Mouse (Mus musculus) hindbrain, embryonic 10.5 days (tissue): ENCODE measurements at regions not wholly inside any gene's neighbourhood (a gene's known extent, or its start where the extent isn't known, plus 50 kb on each side); places are given as distances from the start of the nearest gene placed in this dataset.
"Not testable (repeated sequence)": the region's sequence is repeated elsewhere in the genome, so short reads cannot be mapped to it uniquely, and the experiment has no call there.

Experiments used
- DNase-seq: peaks from one replicate; pipeline ENCODE4 v3.0.0-alpha.2; 2017; ENCODE audit warnings: low spot score
- H3K27ac ChIP-seq: fragments of 300-500 bp; sonication (generic); 2 replicates; pipeline ENCODE4 v1.5.1; 2016; ENCODE audit warnings: mild to moderate bottlenecking, moderate library complexity
- H3K27me3 ChIP-seq: fragments of 300-500 bp; sonication (generic); 2 replicates; pipeline ENCODE4 v1.6.1; 2016; ENCODE audit warnings: mild to moderate bottlenecking; ENCODE audit not compliant: poor library complexity, insufficient read depth, severe bottlenecking
- H3K36me3 ChIP-seq: fragments of 300-500 bp; sonication (generic); 2 replicates; pipeline ENCODE4 v1.6.1; 2016; ENCODE audit warnings: mild to moderate bottlenecking, moderate library complexity
- H3K4me1 ChIP-seq: fragments of 300-500 bp; sonication (generic); replicated peaks from 2 replicates; pipeline ENCODE4 v1.6.1; 2016; ENCODE audit warnings: mild to moderate bottlenecking
- H3K4me3 ChIP-seq: fragments of 300-500 bp; sonication (generic); 2 replicates; pipeline ENCODE4 v1.5.1; 2016; ENCODE audit warnings: mild to moderate bottlenecking, moderate library complexity
- H3K9me3 ChIP-seq: fragments of 300-500 bp; sonication (generic); 2 replicates; pipeline ENCODE4 v1.6.1; 2016; ENCODE audit warnings: mild to moderate bottlenecking, moderate library complexity
- WGBS: fragments of 180-500 bp; shearing (Covaris S2); methylation state at CpG from one replicate; pipeline ENCODE4 v1.1.7; 2016; 5-methylcytosine and 5-hydroxymethylcytosine counted together

DNA sequence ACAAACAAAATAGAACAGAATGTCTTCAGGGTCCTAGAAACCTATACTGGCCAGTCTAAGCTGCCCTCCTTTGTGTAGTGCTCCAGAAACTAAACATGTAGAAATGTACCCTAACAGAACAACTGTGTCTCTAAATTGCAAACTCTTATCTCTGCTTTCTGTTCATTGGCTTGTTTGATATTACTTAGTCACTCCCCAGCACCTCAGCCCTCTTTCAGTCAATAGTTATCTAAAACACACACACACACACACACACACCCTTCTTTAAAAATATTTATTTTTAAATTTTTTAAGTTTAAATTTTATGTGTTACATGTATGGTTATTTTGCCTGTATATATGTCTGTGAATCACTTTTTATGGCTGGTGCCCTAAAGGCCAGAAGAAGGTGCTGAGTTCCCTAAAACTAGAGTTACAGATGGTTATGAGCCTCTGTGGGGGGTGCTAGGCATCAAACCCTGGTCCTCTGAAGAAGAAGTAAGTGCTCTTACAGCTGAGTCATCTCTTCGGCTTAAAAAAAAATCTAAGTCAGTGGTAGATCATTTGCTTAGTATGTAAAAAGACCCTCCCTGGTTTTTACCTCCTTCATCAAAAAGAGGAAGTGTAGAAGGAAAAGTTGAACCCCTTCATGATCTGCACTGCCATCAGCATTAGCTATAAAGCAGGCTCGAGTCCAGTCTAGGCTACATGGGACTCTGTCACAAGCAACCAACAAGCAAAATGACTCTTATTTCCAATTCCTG is 96.6 kb upstream of the C9orf72 start:
- DNase-seq = no peak
- WGBS = 89% methylated on average over 2 of the region's 2 CpGs
- H3K4me3 ChIP-seq = no peak overlapping the region
- no peaks in the 10 kb centered on the region for H3K27me3 ChIP-seq
- no peak overlapping the region for H3K27ac ChIP-seq
- H3K4me1 ChIP-seq = no peaks in the 10 kb centered on the region
- peaks cover 2% of the 10 kb centered on the region; the same call in 1 of the 2 replicates for H3K9me3 ChIP-seq
- H3K36me3 ChIP-seq = no peaks in the 10 kb centered on the region

- Histone ChIP-seq H3K4me1 (no peaks in the 10 kb centered on the region), H3K36me3 (no peaks in the 10 kb centered on the region), H3K27ac (no peak overlapping the region), H3K9me3 (no peaks in the 10 kb centered on the region), H3K27me3 (no peaks in the 10 kb centered on the region), H3K4me3 (no peak overlapping the region)
- WGBS = 65% methylated on average over 5 of the region's 5 CpGs
- DNase-seq = peak; percentile 45
Observed at GRCm38 (mm10) chr4:35310396-35310977, 84.5 kb upstream of the C9orf72 start.

GRCm38 (mm10) chr4:35308221-35308620 is 82.2 kb upstream of the C9orf72 start:
- Histone ChIP-seq H3K36me3 (no peaks in the 10 kb centered on the region), H3K27me3 (no peaks in the 10 kb centered on the region), H3K4me3 (no peak overlapping the region), H3K9me3 (no peaks in the 10 kb centered on the region), H3K27ac (no peak overlapping the region), H3K4me1 (no peaks in the 10 kb centered on the region)
- WGBS = 69% methylated on average over 5 of the region's 5 CpGs
- DNase-seq = no peak

DNA sequence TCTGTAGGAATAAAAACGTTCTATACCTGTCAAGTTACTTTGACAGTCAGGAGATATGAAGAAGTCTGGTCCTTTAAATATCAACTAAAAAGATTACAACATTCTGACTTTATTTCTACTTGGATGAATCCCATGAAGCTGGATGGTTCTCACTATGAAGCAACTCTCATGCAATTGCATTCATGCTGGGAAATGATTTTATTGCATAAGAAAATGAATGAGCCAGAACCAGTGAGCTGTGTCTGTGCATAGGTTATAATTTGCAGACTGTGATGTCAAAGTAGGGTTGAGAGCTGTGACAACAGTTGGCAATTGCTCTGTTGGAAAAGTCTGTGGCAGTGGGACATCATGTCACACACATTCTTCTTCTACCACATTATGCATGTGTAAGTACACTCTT is 79.2 kb upstream of the C9orf72 start:
- no peaks in the 10 kb centered on the region for H3K9me3 ChIP-seq
- no peak overlapping the region for H3K27ac ChIP-seq
- no peaks in the 10 kb centered on the region for H3K27me3 ChIP-seq
- H3K4me1 ChIP-seq = no peaks in the 10 kb centered on the region
- WGBS = 75% methylated on average over 1 of the region's 1 CpGs
- no peak overlapping the region for H3K4me3 ChIP-seq
- H3K36me3 ChIP-seq = no peaks in the 10 kb centered on the region
- DNase-seq = no peak

GRCm38 (mm10) chr4:35300848-35301247 is 74.9 kb upstream of the C9orf72 start:
- 82% methylated on average over 2 of the region's 2 CpGs for WGBS

GRCm38 (mm10) chr4:35300374-35300773 is 74.4 kb upstream of the C9orf72 start:
- not testable (repeated sequence) for H3K4me3 ChIP-seq, H3K4me1 ChIP-seq, H3K27me3 ChIP-seq, DNase-seq, H3K9me3 ChIP-seq, H3K27ac ChIP-seq, H3K36me3 ChIP-seq
- WGBS = 91% methylated on average over 4 of the region's 4 CpGs

More at GRCm38 (mm10) chr4:35300848-35301247, 74.9 kb upstream of the C9orf72 start:
- Histone ChIP-seq H3K27ac (no peak overlapping the region), H3K4me3 (no peak overlapping the region), H3K4me1 (no peaks in the 10 kb centered on the region), H3K36me3 (no peaks in the 10 kb centered on the region), H3K9me3 (no peaks in the 10 kb centered on the region), H3K27me3 (no peaks in the 10 kb centered on the region)
- no peak for DNase-seq

GRCm38 (mm10) chr4:35284611-35285010 is 58.6 kb upstream of the C9orf72 start:
- Histone ChIP-seq H3K9me3 (0 out of 2 replicates have a peak, but pooled peaks cover 5% of the 10 kb centered on the region), H3K4me3 (no peak overlapping the region), H3K27ac (no peak overlapping the region), H3K4me1 (no peaks in the 10 kb centered on the region), H3K36me3 (no peaks in the 10 kb centered on the region), H3K27me3 (no peaks in the 10 kb centered on the region)
- no peak for DNase-seq
